Mouse (Mus musculus): ENCODE measurements around the gene Sgcb.

DNA sequence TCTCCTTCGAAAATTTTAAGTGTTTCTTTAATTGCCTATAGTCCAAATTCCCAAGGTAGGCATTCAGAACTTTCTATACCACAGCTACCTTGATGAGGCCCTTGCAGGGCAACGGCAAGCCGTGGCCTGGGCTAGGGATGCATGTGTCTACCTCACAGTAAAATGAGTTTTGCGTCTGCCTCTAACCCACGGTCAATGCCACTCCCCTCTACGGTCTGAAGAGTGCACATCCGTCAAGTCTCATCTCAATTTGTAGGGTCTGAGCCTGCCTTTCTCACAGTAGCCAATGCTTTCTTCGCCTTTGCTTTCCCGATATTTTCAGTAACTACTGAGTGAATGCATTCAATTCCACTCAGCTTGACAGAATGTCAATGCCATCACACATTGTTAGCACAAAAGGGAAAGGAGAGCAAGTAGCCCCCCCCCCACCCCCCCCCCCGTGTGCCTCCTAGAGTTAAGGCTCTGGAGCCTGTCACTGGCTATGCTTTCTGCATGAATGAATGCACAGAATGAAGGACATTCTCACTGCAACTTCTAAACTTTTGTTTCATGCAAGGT, 16.5 kb downstream of the Sgcb start:
- TF ChIP-seq CTCF (IDR thresholded peaks at IDR 0.05; ENCODE audit: low read depth): no peak
- TF ChIP-seq EP300 (IDR thresholded peaks at IDR 0.05; ENCODE audit: low read depth): no peak

Measured in heart, postnatal 0 days (tissue).